Mouse (Mus musculus) embryonic fibroblast, embryonic 13.5 days (primary cell): ENCODE measurements around the gene Aip.

ENCODE experiments used
- CTCF ChIP-seq: IDR thresholded peaks from 2 replicates; pipeline ENCODE4 v1.5.1; 2011; ENCODE audit warnings: mild to moderate bottlenecking, control low read depth, low read length, moderate library complexity, borderline replicate concordance; ENCODE audit not compliant: insufficient read depth
- POLR2A ChIP-seq: IDR thresholded peaks from 2 replicates; pipeline ENCODE4 v1.6.1; 2011; ENCODE audit warnings: low read depth, mild to moderate bottlenecking, control low read depth, low read length, moderate library complexity

- TF ChIP-seq CTCF: no peak
- peak; percentile 66 for TF ChIP-seq POLR2A
Observed at GRCm38 (mm10) chr19:4162646-4163542, 37.2 kb upstream of the Aip start, which contains the start of gene Rps6kb2.
